Mouse (Mus musculus) testis, adult 2 months (tissue): ENCODE measurements at regions not wholly inside any gene's neighbourhood (a gene's known extent, or its start where the extent isn't known, plus 50 kb on each side); places are given as distances from the start of the nearest gene placed in this dataset.

ENCODE experiments used
- H3K27ac ChIP-seq: fragments of 200-500 bp; 2 replicates; pipeline ENCODE4 v1.5.1; 2012; ENCODE audit warnings: low read depth, low read length; ENCODE audit not compliant: control insufficient read depth, insufficient read depth
- H3K27me3 ChIP-seq: fragments of 200-500 bp; 2 replicates; pipeline ENCODE4 v1.6.1; 2012; ENCODE audit warnings: mild to moderate bottlenecking, low read length, moderate library complexity; ENCODE audit not compliant: control insufficient read depth, insufficient read depth
- H3K36me3 ChIP-seq: fragments of 200-500 bp; 2 replicates; pipeline ENCODE4 v1.6.1; 2012; ENCODE audit warnings: mild to moderate bottlenecking, low read length; ENCODE audit not compliant: control insufficient read depth, insufficient read depth
- H3K4me1 ChIP-seq: fragments of 200-500 bp; 2 replicates; pipeline ENCODE4 v1.6.1; 2012; ENCODE audit warnings: low read length; ENCODE audit not compliant: control insufficient read depth, insufficient read depth
- H3K4me3 ChIP-seq: fragments of 200-500 bp; 2 replicates; pipeline ENCODE4 v1.5.1; 2012; ENCODE audit warnings: low read depth, mild to moderate bottlenecking, low read length, moderate library complexity, mixed read lengths; ENCODE audit not compliant: control insufficient read depth
- CTCF ChIP-seq: fragments of 200-500 bp; IDR thresholded peaks from 2 replicates; pipeline ENCODE4 v1.5.1; 2012; ENCODE audit warnings: low read depth, mild to moderate bottlenecking, inconsistent platforms, low read length, moderate library complexity; ENCODE audit not compliant: control insufficient read depth, insufficient read depth, insufficient replicate concordance
- POLR2A ChIP-seq: fragments of 200-500 bp; IDR thresholded peaks from 2 replicates; pipeline ENCODE4 v1.6.1; 2012; ENCODE audit warnings: low read depth, mild to moderate bottlenecking, inconsistent platforms, low read length, moderate library complexity; ENCODE audit not compliant: control insufficient read depth

DNA sequence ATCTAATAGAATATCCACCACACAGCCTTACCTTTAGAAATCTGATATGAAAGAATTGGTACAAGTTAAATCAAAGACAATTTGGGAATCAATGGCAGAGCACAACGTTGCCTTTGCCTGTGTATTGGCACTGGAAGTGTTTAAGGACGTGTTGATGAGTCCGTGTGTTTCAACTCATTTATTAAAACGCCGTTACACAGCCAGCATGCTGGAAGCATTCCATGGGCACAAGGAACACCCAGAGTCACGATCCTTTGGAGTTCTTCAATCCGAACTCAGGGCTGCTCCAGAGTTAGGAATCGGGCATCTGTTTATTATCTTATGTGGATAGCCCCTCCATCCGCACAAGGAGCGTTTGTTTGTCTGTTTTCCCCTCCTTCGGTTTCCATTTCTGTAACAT, 244.2 kb downstream of the Hs3st3b1 start:
- Histone ChIP-seq H3K4me1 (peaks cover 6% of the 10 kb centered on the region), H3K27ac (no peak overlapping the region), H3K4me3 (no peak overlapping the region), H3K27me3 (no peaks in the 10 kb centered on the region), H3K36me3 (no peaks in the 10 kb centered on the region)
- TF ChIP-seq POLR2A = no peak
- TF ChIP-seq CTCF = no peak

DNA sequence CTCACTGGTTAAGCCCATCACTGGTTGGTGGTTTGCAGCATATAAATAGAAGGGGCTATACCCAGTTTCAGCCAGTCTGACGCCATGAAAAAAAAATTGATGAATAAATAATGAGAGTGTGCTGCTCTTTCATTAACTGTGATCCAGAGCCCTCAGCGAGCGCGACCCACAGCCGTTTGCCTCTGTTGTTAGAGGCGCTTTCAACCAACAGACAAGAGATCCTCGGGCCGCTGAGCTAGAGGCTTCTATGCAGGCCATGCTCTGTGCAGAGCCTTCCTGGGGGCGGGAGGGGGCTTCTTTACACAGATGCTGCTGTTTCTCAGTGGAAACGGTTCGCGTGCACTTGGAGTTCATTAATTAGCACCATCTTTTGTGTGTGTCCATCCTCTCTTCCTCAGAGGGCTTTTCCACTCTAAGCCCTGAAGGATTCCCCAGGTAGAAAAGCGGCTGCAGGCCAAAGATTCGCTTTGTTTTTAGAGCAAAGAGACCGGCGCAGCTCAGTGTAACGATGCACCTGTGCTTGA, 243.6 kb downstream of the Hs3st3b1 start:
- Histone ChIP-seq H3K4me1 (peaks cover 6% of the 10 kb centered on the region), H3K36me3 (no peaks in the 10 kb centered on the region), H3K4me3 (peak overlapping the region; percentile 16), H3K27ac (no peak overlapping the region), H3K27me3 (no peaks in the 10 kb centered on the region)
- TF ChIP-seq CTCF = no peak
- no peak for TF ChIP-seq POLR2A

DNA sequence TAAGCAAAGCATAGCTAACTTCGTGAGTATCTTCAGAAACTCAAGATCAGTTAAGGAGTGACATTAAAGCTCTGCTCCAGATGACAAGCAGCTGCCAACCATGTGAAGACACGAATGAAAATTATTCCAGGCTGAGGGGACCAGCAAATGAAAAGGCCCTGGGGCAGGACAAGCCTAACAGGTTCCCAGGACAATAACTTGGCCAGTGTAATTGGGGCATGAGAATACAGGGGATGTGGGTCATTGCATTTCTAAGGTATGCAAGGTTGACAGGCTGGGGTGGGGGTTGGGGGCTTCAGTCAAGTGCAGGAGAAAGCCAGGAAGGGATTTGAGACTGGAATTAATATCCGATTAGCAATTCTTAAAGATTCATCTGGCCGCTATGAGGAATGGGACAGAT, 242.6 kb downstream of the Hs3st3b1 start:
- Histone ChIP-seq H3K4me1 (peaks cover 6% of the 10 kb centered on the region), H3K4me3 (no peak overlapping the region), H3K27me3 (no peaks in the 10 kb centered on the region), H3K27ac (no peak overlapping the region), H3K36me3 (no peaks in the 10 kb centered on the region)
- TF ChIP-seq POLR2A (no peak), CTCF (no peak)

DNA sequence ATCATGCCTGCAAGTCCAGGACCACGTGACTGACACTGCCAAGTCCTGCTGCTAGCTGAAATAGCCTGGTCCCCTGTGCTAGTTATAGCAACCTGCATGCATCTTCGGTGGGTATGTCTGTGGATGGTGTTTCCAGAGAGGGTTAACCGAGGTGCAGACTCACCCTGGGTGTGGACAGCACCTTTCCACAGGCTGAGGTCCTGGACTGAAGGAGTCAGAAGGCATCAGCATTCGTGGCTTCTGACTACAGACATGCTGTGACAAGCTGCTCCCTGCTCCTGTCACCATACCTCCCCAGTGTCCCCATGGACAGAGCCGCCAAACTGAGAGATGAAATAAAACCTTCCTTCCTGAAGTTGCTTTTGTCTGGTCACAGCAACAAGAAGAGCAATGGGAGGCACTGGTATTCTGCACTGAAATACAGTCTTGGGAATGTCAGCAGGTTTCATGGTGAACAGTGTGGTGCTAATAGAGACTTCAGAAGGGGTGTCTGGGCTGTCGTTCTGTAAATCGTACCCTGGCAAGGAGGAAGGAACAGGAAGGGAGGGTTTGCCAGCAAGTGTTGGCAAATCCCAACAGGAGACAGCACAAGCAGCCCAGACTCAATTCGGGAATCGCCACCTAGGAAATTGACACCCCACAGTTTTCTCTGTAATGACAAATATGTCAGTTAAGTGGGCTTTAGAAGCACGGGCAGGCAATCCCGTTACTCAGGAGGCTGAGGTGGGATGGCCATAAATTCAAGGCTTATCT, 237.7 kb downstream of the Hs3st3b1 start:
- no peak for TF ChIP-seq POLR2A
- no peak for TF ChIP-seq CTCF

DNA sequence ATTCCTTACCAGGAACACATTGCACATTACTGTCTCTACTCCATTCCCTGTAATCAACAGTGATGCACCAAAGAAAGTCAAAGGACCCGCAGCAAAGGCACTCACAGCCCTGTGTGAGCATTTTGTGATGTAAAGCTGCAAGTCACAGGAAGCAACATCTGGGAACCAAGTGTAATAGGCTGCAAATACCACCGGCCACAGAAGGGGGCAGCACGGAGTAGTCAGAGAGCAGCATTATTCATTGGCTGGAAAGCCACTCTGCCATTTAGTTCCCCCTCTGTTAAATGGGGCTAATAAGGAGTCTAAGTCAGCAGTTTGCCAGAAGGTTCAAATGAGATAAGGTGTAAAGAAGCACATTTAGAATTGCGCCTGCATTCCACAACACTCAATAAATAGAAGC, 231.0 kb downstream of the Hs3st3b1 start:
- no peak overlapping the region for H3K27ac ChIP-seq
- H3K4me3 ChIP-seq = no peak overlapping the region
- no peaks in the 10 kb centered on the region for H3K4me1 ChIP-seq
- H3K36me3 ChIP-seq = no peaks in the 10 kb centered on the region
- H3K27me3 ChIP-seq = no peaks in the 10 kb centered on the region
- TF ChIP-seq POLR2A = no peak
- peak; percentile 37; the same call in 1 of the 2 replicates for TF ChIP-seq CTCF

More for the DNA sequence above, 237.7 kb downstream of the Hs3st3b1 start:
- no peak overlapping the region for H3K27ac ChIP-seq
- no peaks in the 10 kb centered on the region for H3K36me3 ChIP-seq
- H3K4me1 ChIP-seq = no peaks in the 10 kb centered on the region
- no peak overlapping the region for H3K4me3 ChIP-seq
- H3K27me3 ChIP-seq = no peaks in the 10 kb centered on the region

DNA sequence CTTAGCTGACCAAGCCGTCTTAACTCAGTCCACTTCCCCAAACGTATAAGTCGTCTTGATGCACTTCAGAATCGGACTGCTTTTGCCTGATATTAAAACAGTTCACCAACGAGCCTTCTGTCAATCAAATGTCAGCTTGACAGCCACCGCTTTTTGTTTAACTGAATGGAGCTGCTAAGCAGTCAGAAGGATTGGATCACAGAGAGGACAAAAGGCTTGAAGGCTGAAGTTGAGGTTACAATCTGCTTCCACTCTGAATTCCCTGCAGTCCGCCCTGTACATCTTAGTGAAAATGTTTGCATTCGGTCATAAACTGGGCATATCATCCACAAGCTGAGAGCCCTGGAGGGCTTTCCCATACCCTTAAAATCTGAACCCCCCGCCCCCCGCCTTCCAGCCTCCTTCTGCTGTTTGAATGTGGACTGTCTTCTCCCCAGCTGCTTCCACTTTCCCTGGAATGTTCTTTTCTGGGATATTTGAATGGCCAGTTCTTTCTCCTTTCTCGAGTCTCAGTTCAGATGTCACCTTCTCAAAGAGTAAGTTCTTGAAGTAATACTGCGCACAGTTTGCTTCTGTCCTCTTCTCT, 217.0 kb downstream of the Hs3st3b1 start:
- no peak overlapping the region for H3K27ac ChIP-seq
- peaks cover 6% of the 10 kb centered on the region; the same call in 1 of the 2 replicates for H3K4me1 ChIP-seq
- TF ChIP-seq CTCF = no peak
- TF ChIP-seq POLR2A = no peak
- no peak overlapping the region for H3K4me3 ChIP-seq
- no peaks in the 10 kb centered on the region for H3K36me3 ChIP-seq
- H3K27me3 ChIP-seq = no peaks in the 10 kb centered on the region

DNA sequence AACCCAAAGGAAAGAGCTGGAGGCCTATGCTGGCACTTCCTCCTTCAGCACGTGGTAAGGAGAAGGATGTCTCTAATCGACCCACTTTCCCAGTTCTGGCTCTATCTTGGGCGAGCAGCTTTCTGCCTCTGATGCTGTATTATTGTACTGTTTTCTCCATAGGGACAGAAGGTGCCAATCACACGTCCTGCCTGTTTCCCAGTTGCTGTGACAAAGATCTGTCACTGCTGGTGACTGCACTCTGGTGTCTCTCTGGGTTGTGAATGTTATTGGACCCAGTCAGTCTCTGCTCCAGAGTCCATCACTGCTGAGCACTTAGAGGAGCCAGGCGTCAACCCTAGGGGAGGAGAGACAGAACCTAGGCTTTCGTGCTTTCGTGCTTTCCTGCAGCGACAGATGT, 216.0 kb downstream of the Hs3st3b1 start:
- peaks cover 6% of the 10 kb centered on the region; the same call in 1 of the 2 replicates for H3K4me1 ChIP-seq
- no peak overlapping the region for H3K4me3 ChIP-seq
- TF ChIP-seq CTCF (no peak), POLR2A (no peak)
- H3K36me3 ChIP-seq = no peaks in the 10 kb centered on the region
- H3K27ac ChIP-seq = no peak overlapping the region
- no peaks in the 10 kb centered on the region for H3K27me3 ChIP-seq

DNA sequence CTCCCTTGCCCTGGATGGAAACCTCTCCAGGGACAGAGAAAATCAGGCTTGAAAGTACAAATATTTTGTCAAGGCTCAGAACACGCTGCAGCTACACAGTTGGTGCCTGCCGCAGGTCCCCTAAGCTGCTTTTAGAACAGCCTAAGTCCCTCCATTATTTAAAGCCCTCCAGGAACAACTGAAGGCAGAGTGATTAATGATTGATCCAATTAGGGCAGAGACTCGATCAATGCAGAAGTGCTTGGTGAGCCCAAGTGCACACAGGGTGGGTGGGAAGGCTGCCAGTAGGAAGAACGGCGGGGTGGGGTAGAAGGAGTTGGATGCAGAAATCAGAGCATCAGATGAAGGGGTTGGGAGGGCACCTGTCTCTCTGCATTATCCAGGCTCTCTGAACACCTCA, 215.0 kb downstream of the Hs3st3b1 start:
- Histone ChIP-seq H3K4me3 (no peak overlapping the region), H3K27ac (no peak overlapping the region), H3K36me3 (no peaks in the 10 kb centered on the region), H3K27me3 (no peaks in the 10 kb centered on the region), H3K4me1 (peaks cover 8% of the 10 kb centered on the region)
- TF ChIP-seq POLR2A = no peak
- TF ChIP-seq CTCF = no peak
